Mouse (Mus musculus) thymus, adult 2 months (tissue): ENCODE measurements at regions not wholly inside any gene's neighbourhood (a gene's known extent, or its start where the extent isn't known, plus 50 kb on each side); places are given as distances from the start of the nearest gene placed in this dataset.

Source experiments
- DNase-seq: peaks from one replicate; pipeline ENCODE4 v3.0.0; 2021
- H3K27ac ChIP-seq: fragments of 200-500 bp; 2 replicates; pipeline ENCODE4 v1.5.1; 2012; ENCODE audit warnings: low read length, control low read depth; ENCODE audit not compliant: control insufficient read depth, insufficient read depth
- H3K27me3 ChIP-seq: fragments of 200-500 bp; 2 replicates; pipeline ENCODE4 v1.6.1; 2012; ENCODE audit warnings: mild to moderate bottlenecking, low read length, moderate library complexity, mixed read lengths; ENCODE audit not compliant: control insufficient read depth, insufficient read depth
- H3K36me3 ChIP-seq: fragments of 200-500 bp; 2 replicates; pipeline ENCODE4 v1.6.1; 2012; ENCODE audit warnings: mild to moderate bottlenecking, low read length, moderate library complexity; ENCODE audit not compliant: control insufficient read depth, insufficient read depth
- H3K4me1 ChIP-seq: fragments of 200-500 bp; replicated peaks from 2 replicates; pipeline ENCODE4 v1.6.1; 2012; ENCODE audit warnings: low read length; ENCODE audit not compliant: control insufficient read depth, insufficient read depth
- H3K4me3 ChIP-seq: fragments of 200-500 bp; 2 replicates; pipeline ENCODE4 v1.5.1; 2012; ENCODE audit warnings: mild to moderate bottlenecking, low read length, control low read depth, moderate library complexity; ENCODE audit not compliant: control insufficient read depth, insufficient read depth
- CTCF ChIP-seq: fragments of 200-500 bp; IDR thresholded peaks from 2 replicates; pipeline ENCODE4 v1.5.1; 2012; ENCODE audit warnings: mild to moderate bottlenecking, control low read depth, low read length, moderate library complexity, borderline replicate concordance; ENCODE audit not compliant: control insufficient read depth, poor library complexity, insufficient read depth; ENCODE audit errors: extremely low read depth
- POLR2A ChIP-seq: fragments of 200-500 bp; IDR thresholded peaks from 2 replicates; pipeline ENCODE4 v1.6.1; 2012; ENCODE audit warnings: mild to moderate bottlenecking, low read length, control low read depth, moderate library complexity; ENCODE audit not compliant: control insufficient read depth, poor library complexity, insufficient read depth; ENCODE audit errors: extremely low read depth
- WGBS: fragments of 180-500 bp; shearing (Covaris S2); methylation state at CpG from one replicate; pipeline ENCODE4 v1.1.7; 2018; 5-methylcytosine and 5-hydroxymethylcytosine counted together

DNA sequence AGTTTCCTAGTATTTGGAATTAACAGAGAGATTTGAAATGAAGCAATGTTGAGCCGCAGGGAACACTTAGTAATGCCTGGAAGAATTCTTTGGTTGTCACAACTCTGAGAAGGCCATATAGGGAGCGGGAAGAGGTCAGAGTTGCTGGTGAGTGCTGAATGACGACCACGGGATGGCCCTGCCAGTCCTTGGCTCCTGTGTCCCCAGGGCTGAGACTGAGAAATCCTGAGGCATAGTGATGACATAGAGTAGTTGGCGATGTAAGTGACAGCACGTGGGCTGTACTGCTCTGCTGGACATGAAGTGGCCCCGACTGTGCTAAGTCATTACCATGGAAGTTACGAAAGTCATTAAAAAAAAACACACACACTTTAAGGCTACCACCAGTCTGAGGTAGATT is 190.1 kb upstream of the Klf4 start:
- Histone ChIP-seq H3K27ac (no peak overlapping the region), H3K36me3 (no peaks in the 10 kb centered on the region), H3K4me1 (no peaks in the 10 kb centered on the region), H3K4me3 (no peak overlapping the region), H3K27me3 (no peaks in the 10 kb centered on the region)
- DNase-seq = no peak
- TF ChIP-seq POLR2A (no peak), CTCF (no peak)
- WGBS = 94% methylated on average over 8 of the region's 8 CpGs

DNA sequence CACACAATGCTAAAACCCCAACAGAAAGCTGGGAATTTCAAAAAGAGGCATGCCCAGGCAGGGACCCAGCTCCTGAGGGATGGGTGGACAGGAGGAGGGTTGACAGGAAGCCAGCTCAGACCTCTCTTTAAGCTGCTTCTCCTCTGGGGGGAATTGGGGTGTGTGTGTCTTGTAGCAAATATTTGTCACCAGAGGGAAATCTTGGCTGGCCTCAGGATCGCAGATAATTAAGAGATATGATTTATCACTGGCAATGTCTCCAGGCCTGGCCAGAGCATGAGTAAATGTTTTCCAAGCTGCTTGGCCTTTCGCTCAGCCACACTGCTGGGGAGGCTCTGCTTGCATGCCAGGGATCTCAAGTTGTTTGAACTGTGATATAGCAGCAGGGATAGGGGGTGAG is 189.6 kb upstream of the Klf4 start:
- Histone ChIP-seq H3K27me3 (no peaks in the 10 kb centered on the region), H3K4me1 (no peaks in the 10 kb centered on the region), H3K36me3 (no peaks in the 10 kb centered on the region), H3K27ac (no peak overlapping the region), H3K4me3 (no peak overlapping the region)
- WGBS = 94% methylated on average over 2 of the region's 2 CpGs
- DNase-seq = no peak
- no peak for TF ChIP-seq CTCF
- no peak for TF ChIP-seq POLR2A

DNA sequence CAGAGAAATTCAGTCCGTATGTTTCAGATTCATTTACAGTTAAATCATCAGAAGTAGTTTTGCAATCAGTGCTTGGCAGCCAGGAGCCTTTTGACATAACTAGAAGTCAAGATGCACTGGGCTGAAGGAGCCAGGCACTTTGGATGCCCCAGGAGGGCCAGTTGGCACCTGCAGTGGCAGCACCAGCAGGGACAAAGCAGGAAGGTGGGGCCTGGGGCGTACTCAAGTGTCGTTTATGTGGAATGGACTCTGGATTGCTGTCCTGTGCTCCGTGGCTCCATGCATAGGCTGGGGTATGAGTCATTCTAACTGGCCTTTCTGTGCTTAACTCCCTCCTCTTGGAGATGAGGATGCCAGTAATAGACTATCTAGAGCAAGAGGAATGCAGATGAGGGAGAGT is 186.2 kb upstream of the Klf4 start:
- WGBS = 91% methylated on average over 4 of the region's 4 CpGs
- H3K4me3 ChIP-seq = no peak overlapping the region
- no peak for DNase-seq
- no peaks in the 10 kb centered on the region for H3K4me1 ChIP-seq
- no peak overlapping the region for H3K27ac ChIP-seq
- no peak for TF ChIP-seq CTCF
- TF ChIP-seq POLR2A = no peak
- H3K36me3 ChIP-seq = no peaks in the 10 kb centered on the region
- H3K27me3 ChIP-seq = no peaks in the 10 kb centered on the region

DNA sequence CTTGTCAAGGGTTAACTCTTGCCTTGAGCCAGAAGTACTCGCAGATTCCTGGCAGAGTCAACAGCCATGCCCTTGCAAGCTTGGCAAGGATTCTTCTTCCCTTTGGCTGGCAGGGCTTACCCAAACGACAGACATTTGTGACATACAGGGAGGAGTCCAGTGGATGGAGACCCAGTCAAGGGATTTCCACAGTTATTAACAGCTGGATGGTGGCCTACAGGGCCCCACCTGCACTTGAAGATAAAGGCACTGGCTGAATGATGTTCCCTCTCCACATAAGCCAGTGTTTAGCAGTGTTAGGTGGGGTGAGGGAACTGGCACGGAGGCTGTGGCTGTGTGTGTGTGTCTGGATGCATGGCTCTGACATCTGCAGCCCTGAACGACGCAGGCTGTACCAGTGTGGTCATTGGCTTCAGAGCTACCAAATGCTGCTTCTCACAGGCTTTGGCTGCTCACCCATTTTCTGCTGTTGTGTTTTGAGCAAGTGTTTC is 183.9 kb upstream of the Klf4 start:
- H3K27ac ChIP-seq = no peak overlapping the region
- WGBS = 60% methylated on average over 5 of the region's 5 CpGs

DNA sequence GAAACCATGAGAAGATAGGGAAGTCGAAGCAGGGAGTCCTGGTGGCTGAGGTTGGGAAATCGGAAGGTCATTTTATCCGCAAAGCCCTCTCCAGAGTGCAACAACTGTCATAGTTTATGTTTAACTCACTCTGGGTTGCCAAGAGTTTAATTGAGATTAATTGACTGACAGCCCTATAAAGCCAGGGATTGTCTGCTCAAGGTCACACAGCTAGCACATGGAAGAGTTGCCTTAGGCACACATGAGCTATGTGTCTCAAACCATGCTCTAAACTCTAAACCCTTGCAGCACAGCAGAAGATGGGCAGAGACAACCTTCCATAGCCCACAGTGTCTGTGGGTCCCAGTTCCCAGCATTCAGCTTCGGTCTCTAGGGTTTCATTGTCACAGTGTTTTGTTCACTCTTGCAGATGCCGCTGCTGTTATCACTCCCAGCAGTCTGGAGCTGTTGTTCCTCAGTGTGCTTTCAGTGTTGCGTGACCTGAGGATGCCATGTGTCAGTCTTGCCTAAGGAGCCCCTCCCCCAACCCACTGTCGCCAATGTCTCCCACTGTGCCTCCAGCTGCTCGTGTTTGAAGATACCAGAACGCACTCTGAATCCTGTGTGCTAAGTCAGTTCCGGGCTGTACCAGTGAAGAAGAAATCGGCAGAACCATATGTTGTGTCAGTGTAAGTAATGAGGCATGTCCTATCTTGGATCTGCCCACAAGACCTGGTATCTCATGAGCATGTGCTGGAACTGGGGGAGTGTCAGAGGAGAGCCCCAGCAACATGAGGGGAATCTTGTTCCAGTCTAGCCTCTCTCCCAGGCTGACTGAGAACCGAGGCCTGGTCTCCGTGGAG is 179.5 kb upstream of the Klf4 start:
- 92% methylated on average over 13 of the region's 13 CpGs for WGBS
- DNase-seq = no peak
- TF ChIP-seq CTCF (no peak), POLR2A (no peak)
- Histone ChIP-seq H3K27ac (no peak overlapping the region), H3K4me1 (no peaks in the 10 kb centered on the region), H3K4me3 (no peak overlapping the region), H3K27me3 (no peaks in the 10 kb centered on the region), H3K36me3 (no peaks in the 10 kb centered on the region)

More for the DNA sequence above, 183.9 kb upstream of the Klf4 start:
- DNase-seq = no peak
- no peak overlapping the region for H3K4me3 ChIP-seq
- H3K27me3 ChIP-seq = no peaks in the 10 kb centered on the region
- TF ChIP-seq POLR2A (no peak), CTCF (no peak)
- H3K36me3 ChIP-seq = no peaks in the 10 kb centered on the region
- no peaks in the 10 kb centered on the region for H3K4me1 ChIP-seq

DNA sequence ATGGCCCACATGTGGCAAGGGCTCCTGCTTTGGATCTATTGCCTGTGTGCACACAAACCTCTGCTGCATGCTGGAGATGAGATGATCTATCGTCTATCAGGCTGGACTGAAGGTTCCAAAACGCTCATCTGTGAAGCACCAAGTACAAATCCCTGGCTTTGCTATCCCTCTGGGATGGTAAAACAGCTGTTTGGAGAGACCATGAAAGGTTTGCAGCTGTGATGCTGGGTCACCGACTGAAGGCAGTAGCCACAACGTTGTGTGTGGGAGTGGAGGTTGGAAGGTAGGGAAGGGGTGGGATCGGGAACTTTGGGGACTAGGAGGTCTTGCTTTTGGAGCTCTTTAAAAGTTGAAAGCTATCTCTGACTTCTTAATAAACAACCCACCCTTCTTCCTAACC is 178.2 kb upstream of the Klf4 start:
- 90% methylated on average over 5 of the region's 5 CpGs for WGBS
- H3K27ac ChIP-seq = no peak overlapping the region
- H3K27me3 ChIP-seq = no peaks in the 10 kb centered on the region
- no peaks in the 10 kb centered on the region for H3K36me3 ChIP-seq
- TF ChIP-seq CTCF (no peak), POLR2A (no peak)
- H3K4me3 ChIP-seq = no peak overlapping the region
- no peaks in the 10 kb centered on the region for H3K4me1 ChIP-seq
- DNase-seq = no peak
